In genomic region chr8:95020293-95020777, GRCm38 (mm10) we compare ENCODE assay signal across 9 mouse cellular contexts. TPM values are rescaled to one million over a fixed set of nuclear protein-coding genes. Genes with fewer than 3 reads are reported as not detected.
A peak's percentile ranks its signal among the peaks of the same experiment; 100 is the strongest.
DNase-seq lines count a peak whose midpoint lies in the region; ATAC-seq lines count a peak whose summit lies in the region.
"Had no signal": no experiment of that assay in that cellular context is flagged by ENCODE, and none has a peak within 500 bp of the region (broad histone marks: within the 10 kb centered on the region; RNA-seq: fewer than 3 reads in every experiment).

No protein-coding gene starts in this region.

- H3K4me3 ChIP-seq in kidney, embryonic 14.5 days (ENCODE audit: low read length), result no peak overlapping the region
- peak overlapping the region; percentile 31 for H3K4me3 ChIP-seq in heart, embryonic 16.5 days (ENCODE audit: low read length)
- no peak overlapping the region for H3K4me3 ChIP-seq in hindbrain, embryonic 16.5 days (ENCODE audit: low read length)
- H3K4me3 ChIP-seq: embryonic facial prominence, embryonic 15.5 days had no signal

- no peak for DNase-seq in kidney, adult 11 months
- peak; percentile 30 to 44 for DNase-seq in lung, adult 18-20 months
- peak; percentile 70 for DNase-seq in thymus, postnatal 14 days
- DNase-seq in cerebellum, adult 11 months, result no peak
- DNase-seq in frontal cortex, postnatal 25 days (ENCODE audit: low spot score in 2 of 2), result no peak

- H3K9me3 ChIP-seq in kidney, embryonic 14.5 days (ENCODE audit: control insufficient read depth, low read length), result no peaks in the 10 kb centered on the region
- H3K9me3 ChIP-seq in heart, embryonic 16.5 days (replicated peaks; ENCODE audit: control insufficient read depth, low read length), result peaks cover under 1% of the 10 kb centered on the region; the same call in 1 of the 2 replicates
- H3K9me3 ChIP-seq in hindbrain, embryonic 16.5 days (ENCODE audit: control insufficient read depth, low read length), result no peaks in the 10 kb centered on the region
- H3K9me3 ChIP-seq: embryonic facial prominence, embryonic 15.5 days had no signal

- WGBS in kidney, embryonic 14.5 days, result 55% methylated on average over 12 of the region's 12 CpGs
- WGBS in heart, embryonic 16.5 days, result 30% methylated on average over 12 of the region's 12 CpGs
- WGBS in hindbrain, embryonic 16.5 days, result 74% methylated on average over 12 of the region's 12 CpGs

- no peaks in the 10 kb centered on the region for H3K36me3 ChIP-seq in kidney, embryonic 14.5 days (ENCODE audit: control insufficient read depth, insufficient read depth, low read length)
- H3K36me3 ChIP-seq in heart, embryonic 16.5 days (ENCODE audit: control insufficient read depth, insufficient read depth), result no peaks in the 10 kb centered on the region
- no peaks in the 10 kb centered on the region for H3K36me3 ChIP-seq in hindbrain, embryonic 16.5 days (ENCODE audit: control insufficient read depth, insufficient read depth, low read length)
- H3K36me3 ChIP-seq: embryonic facial prominence, embryonic 15.5 days had no signal

- ATAC-seq in kidney, embryonic 14.5 days (ENCODE audit: low FRiP score, low TSS enrichment), result no peak
- peak; percentile 65 for ATAC-seq in heart, embryonic 16.5 days (replicated peaks; ENCODE audit: extremely low read depth, insufficient read depth, low FRiP score)
- ATAC-seq in hindbrain, embryonic 16.5 days, result no peak

- H3K27ac ChIP-seq in kidney, embryonic 14.5 days (ENCODE audit: low read depth, low read length), result peak overlapping the region; percentile 71
- peak overlapping the region; percentile 82 for H3K27ac ChIP-seq in heart, embryonic 16.5 days (ENCODE audit: low read length)
- H3K27ac ChIP-seq in hindbrain, embryonic 16.5 days (ENCODE audit: low read depth, low read length), result no peak overlapping the region
- H3K27ac ChIP-seq: embryonic facial prominence, embryonic 15.5 days had no signal

- H3K27me3 ChIP-seq in kidney, embryonic 14.5 days (ENCODE audit: control insufficient read depth, insufficient read depth, low read length), result no peaks in the 10 kb centered on the region
- no peaks in the 10 kb centered on the region for H3K27me3 ChIP-seq in heart, embryonic 16.5 days (ENCODE audit: control insufficient read depth, insufficient read depth, low read length)
- no peaks in the 10 kb centered on the region for H3K27me3 ChIP-seq in hindbrain, embryonic 16.5 days (replicated peaks; ENCODE audit: control insufficient read depth, insufficient read depth, low read length)
- H3K27me3 ChIP-seq: embryonic facial prominence, embryonic 15.5 days had no signal

- 0 out of 2 replicates have a peak overlapping the region, but pooled peaks have one; percentile 31 for H3K9ac ChIP-seq in kidney, embryonic 14.5 days (ENCODE audit: low read depth, low read length)
- H3K9ac ChIP-seq in heart, embryonic 16.5 days (ENCODE audit: low read length), result peak overlapping the region; percentile 45; the same call in 1 of the 2 replicates
- H3K9ac ChIP-seq in hindbrain, embryonic 16.5 days (ENCODE audit: low read depth, low read length), result no peak overlapping the region
- H3K9ac ChIP-seq: embryonic facial prominence, embryonic 15.5 days had no signal

- H3K4me2 ChIP-seq in kidney, embryonic 14.5 days (replicated peaks; ENCODE audit: low read depth, low read length), result no peak overlapping the region
- peak overlapping the region; percentile 54 for H3K4me2 ChIP-seq in heart, embryonic 16.5 days (ENCODE audit: low read depth, low read length)
- H3K4me2 ChIP-seq in hindbrain, embryonic 16.5 days (ENCODE audit: low read length), result no peak overlapping the region
- H3K4me2 ChIP-seq: embryonic facial prominence, embryonic 15.5 days had no signal

- H3K4me1 ChIP-seq in kidney, embryonic 14.5 days (ENCODE audit: control insufficient read depth, insufficient read depth, low read length), result no peaks in the 10 kb centered on the region
- H3K4me1 ChIP-seq in heart, embryonic 16.5 days (ENCODE audit: control insufficient read depth, insufficient read depth, low read length), result 0 out of 2 replicates have a peak, but pooled peaks cover 2% of the 10 kb centered on the region
- no peaks in the 10 kb centered on the region for H3K4me1 ChIP-seq in hindbrain, embryonic 16.5 days (ENCODE audit: control insufficient read depth, insufficient read depth, low read depth, low read length)
- H3K4me1 ChIP-seq: embryonic facial prominence, embryonic 15.5 days had no signal

RNA-seq across cellular contexts. Expression of gene Adgrg3, which starts 2.8 kb away (rescaled TPM):
- polyA plus RNA-seq in kidney, embryonic 14.5 days (2014; fragmentation: Nextera tagmentation; extraction: Ambion mirVana), result 2.9 and 3.8 TPM in 2 replicates
- polyA plus RNA-seq in heart, embryonic 16.5 days (2015; fragmentation: Nextera tagmentation; extraction: Ambion mirVana), result 4.9 and 5.2 TPM in 2 replicates
- 1.2 and 1.3 TPM in 2 replicates for polyA plus RNA-seq in hindbrain, embryonic 16.5 days (2015; fragmentation: Nextera tagmentation; extraction: Ambion mirVana)

RNA-seq across cellular contexts. Expression of gene Drc7, which starts 34.6 kb away (rescaled TPM):
- not detected in 2 replicates for polyA plus RNA-seq in kidney, embryonic 14.5 days (2014; fragmentation: Nextera tagmentation; extraction: Ambion mirVana)
- polyA plus RNA-seq in heart, embryonic 16.5 days (2015; fragmentation: Nextera tagmentation; extraction: Ambion mirVana), result 0.46 and 0.56 TPM in 2 replicates
- 3.1 and 3.2 TPM in 2 replicates for polyA plus RNA-seq in hindbrain, embryonic 16.5 days (2015; fragmentation: Nextera tagmentation; extraction: Ambion mirVana)

RNA-seq across cellular contexts. Expression of gene Adgrg1, which starts 45.8 kb away (rescaled TPM):
- polyA plus RNA-seq in kidney, embryonic 14.5 days (2014; fragmentation: Nextera tagmentation; extraction: Ambion mirVana), result 15.5 and 31.3 TPM in 2 replicates
- polyA plus RNA-seq in heart, embryonic 16.5 days (2015; fragmentation: Nextera tagmentation; extraction: Ambion mirVana), result 12.0 and 18.0 TPM in 2 replicates
- 112 and 135 TPM in 2 replicates for polyA plus RNA-seq in hindbrain, embryonic 16.5 days (2015; fragmentation: Nextera tagmentation; extraction: Ambion mirVana)

Comparison
In these comparisons a context has a peak if more than half of its experiments do, and no peak if none do; other contexts are left out.
1. DNase-seq: peak in lung, adult 18-20 months (2 of 2) and thymus, postnatal 14 days (single experiment); none in kidney, adult 11 months (single experiment), cerebellum, adult 11 months (single experiment) and frontal cortex, postnatal 25 days (0 of 2).